Mouse (Mus musculus) embryo, embryonic 10 days (tissue): ENCODE results near the gene Plin3.
A peak's percentile ranks its signal among the peaks of the same experiment; 100 is the strongest.

Source experiments
- DNase-seq: peaks from one replicate; pipeline ENCODE4 v3.0.0-alpha.2; 2015; ENCODE audit warnings: low spot score

The Plin3 gene

GRCm38 (mm10) chr17:56292531-56293222 is at the start of gene Plin3:
Gene Plin3, minus strand, starts transcription at chr17:56292873.
- DNase-seq: no peak

GRCm38 (mm10) chr17:56340717-56341116 is 48.0 kb upstream of the Plin3 start:
- no peak for DNase-seq

GRCm38 (mm10) chr17:56338909-56339308 is 46.2 kb upstream of the Plin3 start:
- peak; percentile 63 for DNase-seq

DNA sequence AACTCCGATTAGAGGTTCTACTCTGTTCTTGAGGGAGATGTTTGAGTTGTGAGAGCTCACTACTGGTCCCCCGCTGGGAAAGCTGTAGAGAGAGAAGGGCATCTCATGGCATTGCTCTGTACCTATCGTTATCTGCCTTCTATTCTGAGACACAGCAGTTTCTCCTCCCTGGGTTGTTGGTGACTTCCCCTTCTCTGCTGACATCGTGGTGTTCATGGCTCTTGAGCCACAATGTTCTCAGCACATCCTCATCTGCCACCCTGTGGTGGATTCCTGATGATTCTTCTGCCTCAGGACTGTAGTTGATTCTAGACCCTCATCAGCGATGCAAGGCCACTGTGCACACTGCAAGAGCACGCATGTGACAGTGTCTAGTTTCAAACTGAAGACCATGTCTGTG is 45.1 kb upstream of the Plin3 start:
- DNase-seq: no peak

- DNase-seq: peak; percentile 23
Observed at GRCm38 (mm10) chr17:56337190-56337589, 44.5 kb upstream of the Plin3 start.

DNA sequence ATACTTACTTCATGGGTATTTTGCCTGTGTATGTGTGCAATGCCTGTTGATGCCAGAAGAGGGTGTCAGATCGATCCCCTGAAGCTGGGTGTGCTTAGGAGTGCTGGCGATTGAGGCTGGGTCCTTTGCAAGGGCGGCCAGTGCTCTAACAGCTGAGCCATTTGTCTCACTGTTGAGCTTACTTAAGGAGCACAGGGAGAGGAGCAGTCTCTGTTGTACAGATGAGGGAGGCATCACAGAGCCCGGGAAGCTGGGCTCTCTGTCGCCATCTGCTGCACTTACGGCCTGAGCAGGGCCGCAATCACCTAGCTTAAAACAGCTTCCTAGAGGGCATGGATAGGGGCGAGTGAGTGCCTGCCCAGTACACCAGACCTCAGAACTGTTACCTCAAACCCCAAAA is 40.3 kb upstream of the Plin3 start:
- DNase-seq: peak; percentile 42

- DNase-seq: no peak
Observed at GRCm38 (mm10) chr17:56331256-56331655, 38.6 kb upstream of the Plin3 start.

DNA sequence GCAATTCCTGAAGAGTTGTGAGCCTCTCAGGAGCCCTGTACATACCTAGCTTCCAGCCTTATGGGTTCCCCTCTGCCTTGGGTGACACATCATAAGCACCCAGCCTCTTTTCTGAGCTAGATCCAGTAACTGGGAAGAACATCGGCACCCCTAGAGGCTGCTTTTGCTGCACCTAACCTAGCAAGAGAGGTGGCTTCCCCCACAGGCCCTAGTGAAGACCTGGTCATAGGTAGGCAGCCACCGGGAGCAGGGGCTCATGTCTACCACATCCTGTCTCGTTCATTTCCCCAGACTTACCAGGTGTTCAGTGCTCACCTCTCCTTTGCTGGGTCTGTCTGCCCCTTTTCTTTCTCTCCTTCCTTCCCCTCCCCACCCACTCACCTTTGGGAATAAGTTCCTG is 37.7 kb upstream of the Plin3 start:
- DNase-seq: no peak

GRCm38 (mm10) chr17:56329267-56329666 is 36.6 kb upstream of the Plin3 start:
- no peak for DNase-seq

- peak; percentile 37 for DNase-seq
Observed at GRCm38 (mm10) chr17:56326153-56327147, 33.8 kb upstream of the Plin3 start.

DNA sequence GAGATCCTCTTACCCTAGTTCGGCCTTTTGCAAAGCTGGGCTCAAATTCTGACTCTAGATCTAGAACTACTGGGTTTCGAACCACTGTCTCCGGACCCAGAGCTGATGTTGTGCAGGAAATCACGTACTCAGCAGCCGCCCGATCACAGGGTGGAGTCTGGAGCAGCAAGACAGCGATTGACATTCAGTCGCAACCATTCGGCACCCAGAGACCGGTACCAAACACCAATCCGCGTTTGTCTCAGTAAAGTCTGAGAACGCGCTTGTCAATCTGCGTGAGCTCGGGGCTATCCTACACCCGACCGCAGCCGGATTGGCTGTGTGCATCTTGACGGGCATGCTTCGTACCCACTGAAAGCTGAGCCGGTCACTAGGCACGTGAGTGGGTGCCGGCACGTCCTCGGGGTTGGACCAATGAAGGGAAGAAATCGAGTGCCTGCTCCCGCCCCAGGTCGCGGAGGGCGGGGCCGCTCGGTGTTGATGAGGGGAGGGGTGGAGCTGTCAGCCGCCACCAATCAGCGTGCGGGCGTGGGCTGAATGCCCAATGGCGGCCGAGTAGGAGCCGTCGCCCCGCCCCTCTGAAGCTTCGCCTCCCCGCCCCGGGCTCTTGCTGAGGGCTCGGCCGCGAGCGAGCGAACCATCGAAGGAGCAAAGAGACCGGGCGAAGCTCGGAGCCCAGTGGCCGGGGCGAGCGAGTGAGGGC is 32.9 kb upstream of the Plin3 start, which contains the start of gene Kdm4b:
Gene Kdm4b, plus strand, starts transcription at position 613 of the 703 bp plus-strand sequence.
- DNase-seq: peak; percentile 99

GRCm38 (mm10) chr17:56324419-56324818 is 31.7 kb upstream of the Plin3 start:
- DNase-seq: no peak

DNA sequence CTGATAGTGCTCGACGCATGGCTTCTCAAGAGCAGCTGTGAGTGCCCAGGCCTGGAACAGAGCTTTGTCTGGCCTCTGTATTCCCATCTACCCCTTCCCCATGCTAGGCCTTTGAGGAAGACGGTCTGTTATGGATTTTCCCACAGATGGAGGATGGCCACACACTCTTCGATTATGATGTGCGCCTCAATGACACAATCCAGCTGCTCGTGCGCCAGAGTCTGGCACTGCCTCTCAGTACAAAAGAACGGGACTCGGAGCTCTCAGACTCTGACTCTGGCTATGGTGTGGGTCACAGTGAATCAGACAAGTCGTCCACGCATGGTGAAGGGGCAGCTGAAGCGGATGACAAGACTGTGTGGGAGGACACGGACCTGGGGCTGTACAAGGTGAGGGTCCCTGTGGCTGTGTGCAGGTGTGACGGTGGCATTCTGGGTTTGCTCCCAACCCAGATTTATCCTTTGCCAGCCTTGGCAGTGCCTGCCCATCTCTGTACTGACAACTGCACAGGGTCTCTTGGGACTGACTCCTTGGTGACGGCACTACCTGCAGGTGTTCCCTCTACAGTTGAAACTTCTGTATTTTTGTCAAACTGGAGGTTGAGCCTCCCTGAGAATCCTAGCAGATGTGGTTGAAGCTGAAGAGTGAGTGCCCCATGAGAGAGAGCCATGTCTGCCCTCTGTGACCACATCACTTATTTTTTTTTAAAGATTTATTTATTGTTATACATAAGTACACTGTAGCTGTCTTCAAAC is 16.7 kb upstream of the Plin3 start:
- DNase-seq: no peak

DNA sequence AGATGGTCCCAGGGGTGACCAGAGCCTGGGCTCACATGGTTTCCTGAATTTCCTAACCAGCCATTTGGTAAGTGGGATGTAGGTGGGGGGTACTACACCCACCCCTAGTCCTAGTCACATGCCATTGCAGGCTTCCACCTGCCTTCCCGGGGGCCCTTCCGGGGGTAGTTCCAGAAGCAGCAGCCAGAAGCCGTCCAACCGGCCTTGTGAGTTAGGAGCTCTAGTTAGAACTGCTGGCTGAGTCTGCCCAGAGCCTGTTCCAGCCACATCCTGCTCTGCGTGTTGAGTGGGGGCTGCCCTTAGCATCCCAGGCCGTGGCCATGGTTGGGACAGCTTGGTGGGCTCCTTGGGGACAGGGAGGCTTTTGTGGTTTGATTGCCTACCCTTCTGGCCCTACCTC is 15.4 kb upstream of the Plin3 start:
- DNase-seq: no peak

DNA sequence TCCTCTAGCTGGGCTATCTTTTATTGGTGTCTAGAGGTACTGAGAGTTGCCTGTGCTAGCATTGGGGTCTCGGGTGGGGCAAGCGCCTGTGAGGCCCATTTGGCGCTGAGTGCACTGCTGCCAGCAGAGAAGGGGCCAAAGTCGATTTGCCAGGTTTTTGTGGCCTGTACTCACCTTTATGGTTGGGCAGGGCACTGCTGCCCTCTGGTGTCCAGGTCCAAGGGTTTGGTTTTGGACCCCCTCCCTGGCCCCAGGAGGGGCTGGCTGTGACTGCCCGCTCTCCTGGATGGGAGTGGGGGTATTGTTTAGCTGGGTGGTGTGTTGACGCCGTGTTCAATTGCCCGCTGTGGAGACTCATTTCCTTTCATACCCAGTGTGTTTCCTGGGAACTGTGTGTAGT is 13.2 kb upstream of the Plin3 start:
- DNase-seq: no peak

DNA sequence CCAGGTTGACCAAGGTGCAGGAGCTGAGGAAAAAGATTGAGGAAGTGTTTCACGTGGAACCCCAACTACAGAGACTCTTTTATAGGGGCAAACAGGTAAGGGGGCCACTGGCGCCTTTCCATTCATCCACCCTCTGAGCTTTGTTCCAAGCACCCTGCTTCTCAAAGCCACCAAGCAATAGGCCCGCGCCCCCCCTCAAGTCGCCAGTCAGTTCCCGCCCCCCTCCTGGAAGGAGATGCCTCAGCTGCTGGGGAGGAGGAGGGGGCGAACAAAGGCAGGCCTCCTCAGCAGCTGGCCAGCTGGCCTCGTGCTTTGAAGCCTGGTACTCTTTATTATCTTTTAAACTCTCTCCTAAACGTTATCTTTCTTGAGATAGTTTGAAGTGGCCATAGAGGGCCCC is 12.5 kb upstream of the Plin3 start:
- DNase-seq: no peak

DNA sequence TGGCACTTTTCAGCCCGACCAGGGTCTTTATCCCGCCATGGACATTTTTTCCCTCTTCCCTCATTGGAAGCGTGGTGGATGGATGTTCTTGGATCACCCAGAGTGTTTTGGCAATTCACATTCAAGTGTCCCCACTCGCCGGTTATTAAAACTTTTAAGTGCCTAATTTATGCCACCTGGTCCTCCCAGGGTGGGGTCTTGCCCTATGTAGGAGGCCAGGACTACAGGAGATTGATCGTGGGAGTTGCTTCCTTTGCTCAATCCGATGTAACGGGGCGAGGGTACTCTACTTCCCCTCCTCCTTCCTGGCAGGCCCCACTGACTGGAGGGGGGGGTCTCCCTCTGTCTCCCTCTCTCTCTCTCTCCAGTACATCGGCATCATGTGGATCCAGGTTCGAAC is 12.0 kb upstream of the Plin3 start:
- DNase-seq: no peak

DNA sequence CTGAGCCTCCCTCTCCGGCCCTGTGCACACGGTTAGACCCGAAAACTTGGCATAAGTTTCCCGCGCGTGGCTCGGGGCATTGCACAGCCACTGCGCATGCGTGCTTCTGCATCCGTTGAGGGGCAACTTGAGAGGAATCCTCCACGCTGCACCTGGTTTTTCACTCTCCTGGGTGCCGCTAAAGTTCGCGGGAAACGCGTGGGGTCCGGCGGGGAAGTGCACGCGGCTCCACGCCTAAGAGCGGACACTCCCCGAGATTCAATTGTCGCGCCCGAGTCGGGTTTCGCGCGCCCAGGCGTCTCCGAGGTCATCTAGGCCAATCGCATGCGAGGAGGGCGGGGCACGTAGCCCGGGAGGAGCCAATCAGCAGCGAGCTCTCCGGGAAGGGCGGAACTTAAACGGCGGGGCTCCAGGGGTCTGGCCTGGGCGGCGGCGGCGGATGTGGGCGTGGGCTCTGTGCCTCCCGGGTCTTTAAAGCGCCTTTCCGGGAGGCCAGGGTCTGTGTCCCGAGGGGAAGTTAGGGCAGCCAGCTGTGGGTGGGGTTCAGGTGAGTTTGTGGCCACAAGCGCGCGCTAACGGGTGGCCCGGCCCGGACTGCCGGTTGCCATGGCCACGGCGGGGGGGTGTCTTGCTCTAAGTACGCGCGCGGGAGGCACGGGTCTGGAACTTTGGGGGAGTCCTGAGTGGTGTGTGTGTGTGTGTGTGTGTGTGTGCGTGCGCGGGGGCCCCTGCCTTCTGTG is 11.3 kb upstream of the Plin3 start:
- DNase-seq: peak; percentile 98

DNA sequence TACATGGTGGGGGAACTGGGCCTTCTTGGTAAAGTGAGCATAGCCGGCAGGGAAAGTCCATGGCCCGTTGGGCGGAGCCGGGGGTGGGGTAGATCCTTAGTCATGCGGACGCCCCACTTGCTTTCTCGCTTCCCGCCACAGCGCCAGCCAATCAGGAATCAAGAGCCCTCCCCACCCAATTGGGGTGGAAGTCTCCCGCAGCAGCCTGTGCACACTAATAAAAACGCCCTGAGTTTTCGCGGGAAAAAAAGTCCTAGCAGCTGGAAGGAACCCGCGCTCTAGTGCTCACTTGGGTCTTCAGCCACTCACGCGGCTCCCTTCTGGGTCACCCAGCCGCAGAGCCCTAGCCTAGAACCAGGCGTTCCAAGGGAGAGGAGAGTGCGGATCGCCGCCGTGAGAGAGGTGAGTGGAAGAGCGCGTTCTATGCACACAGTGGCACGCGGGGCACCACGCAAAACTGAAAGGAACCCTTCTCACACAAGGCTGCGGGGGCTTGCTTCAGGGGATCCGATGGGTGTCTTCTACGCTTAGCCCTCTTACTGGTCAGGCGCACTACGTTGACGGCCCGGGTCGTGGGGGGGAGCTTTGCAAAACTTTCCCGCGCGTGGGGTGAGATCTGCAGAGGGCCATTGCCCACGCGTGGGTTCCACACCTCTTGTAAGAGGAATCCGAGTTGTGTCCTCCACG is 10.6 kb upstream of the Plin3 start, which contains the start of gene Uhrf1:
Gene Uhrf1, plus strand, starts transcription at position 162 of the 687 bp plus-strand sequence.
- DNase-seq: peak; percentile 94

GRCm38 (mm10) chr17:56302363-56302996 is 9.8 kb upstream of the Plin3 start:
- DNase-seq: peak; percentile 76
